Mouse (Mus musculus): Measurements from ENCODE around the gene Eef2.
A peak's percentile ranks its signal among the peaks of the same experiment; 100 is the strongest.

The Eef2 gene

GRCm38 (mm10) chr10:81176466-81177271, at the start of gene Eef2:
Gene Eef2, plus strand, starts transcription at chr10:81176631.
- DNase-seq (ENCODE audit: low spot score in 2 of 2): peak; percentile 100

GRCm38 (mm10) chr10:81134181-81134587, 42.2 kb upstream of the Eef2 start:
- peak; percentile 85 to 92 for DNase-seq (ENCODE audit: low spot score in 2 of 2)

DNA sequence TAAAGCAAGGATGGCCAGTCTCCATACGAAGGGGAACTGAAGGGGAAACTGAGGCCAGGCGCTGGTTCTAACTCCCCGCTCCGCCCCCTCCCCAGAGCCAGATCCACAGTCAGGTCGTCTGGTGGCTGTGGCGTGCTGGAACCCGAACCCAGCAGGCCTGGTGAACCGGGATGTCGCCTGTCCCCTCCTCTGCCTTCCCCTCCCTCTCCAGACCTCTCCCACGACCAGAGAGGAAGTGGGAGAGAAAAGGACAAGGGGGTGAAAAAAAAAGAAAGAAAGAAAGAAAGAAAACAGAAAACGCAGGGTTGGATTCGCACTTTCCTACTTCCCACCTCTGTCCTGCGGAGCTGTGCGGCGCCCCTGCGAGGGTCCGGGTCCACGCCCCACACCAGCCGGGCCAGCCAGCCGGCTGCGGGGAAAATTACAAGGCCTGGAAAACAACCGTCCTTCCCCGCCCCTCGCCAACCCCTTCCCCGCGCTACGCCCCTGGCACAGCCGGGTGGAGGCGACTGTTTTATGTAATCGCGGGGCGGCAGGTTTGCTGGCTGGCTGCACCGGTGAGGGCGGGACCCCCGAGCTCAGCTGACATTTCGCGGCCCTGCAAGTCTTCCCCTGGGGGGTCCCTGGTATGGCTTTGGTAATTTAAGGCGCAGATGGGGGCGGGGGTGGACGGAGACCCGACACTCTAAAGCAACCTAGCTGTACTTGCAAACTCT, 41.3 kb upstream of the Eef2 start, which contains the start of gene Zbtb7a:
Gene Zbtb7a, plus strand, starts transcription at position 255 of the 716 bp plus-strand sequence.
- peak; percentile 76 to 89 for DNase-seq (ENCODE audit: low spot score in 2 of 2)

DNA sequence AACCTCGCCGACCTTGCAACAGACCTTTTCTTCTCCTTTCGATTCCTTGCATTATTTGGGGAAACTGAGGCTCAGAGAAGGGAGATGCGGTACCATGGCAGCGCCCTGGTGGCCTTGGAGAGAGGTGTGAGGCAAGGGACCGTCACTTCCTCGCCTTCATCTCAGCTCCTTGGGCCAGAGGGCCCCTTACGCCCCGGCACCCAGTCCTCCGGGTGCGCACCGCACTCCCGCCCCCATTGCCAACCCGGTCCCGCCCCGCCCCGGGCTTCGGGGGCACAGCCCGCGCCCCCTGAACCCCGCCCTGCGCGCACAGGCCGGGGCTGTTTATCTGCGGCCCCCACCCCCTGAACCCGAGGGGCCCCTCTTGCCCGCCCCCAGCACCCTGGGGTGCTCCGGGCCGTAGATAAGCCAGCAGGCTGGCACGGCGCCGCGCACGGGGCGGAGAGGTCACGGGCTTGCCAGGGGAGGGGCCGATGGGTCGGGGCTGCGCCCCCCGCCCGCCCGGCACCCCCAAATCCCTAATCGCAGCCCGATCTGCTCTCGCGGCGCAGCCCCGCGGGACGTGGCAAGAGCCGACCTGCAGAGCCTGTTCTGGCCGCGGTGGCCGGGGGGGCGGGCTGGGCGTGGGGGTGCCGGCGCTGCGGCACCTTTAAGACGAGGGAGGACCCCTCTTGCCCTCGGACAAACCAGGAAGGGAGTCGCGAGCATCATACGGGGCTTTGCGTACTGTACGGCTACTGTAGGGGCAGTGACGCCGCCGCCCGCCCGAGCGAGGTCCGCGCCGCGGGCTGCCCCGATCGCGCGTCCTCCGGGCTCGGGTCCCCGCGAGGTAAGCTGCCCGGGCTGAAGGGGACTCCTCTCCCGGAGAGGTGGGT, 40.4 kb upstream of the Eef2 start:
- peak; percentile 84 to 90 for DNase-seq (ENCODE audit: low spot score in 2 of 2)

DNA sequence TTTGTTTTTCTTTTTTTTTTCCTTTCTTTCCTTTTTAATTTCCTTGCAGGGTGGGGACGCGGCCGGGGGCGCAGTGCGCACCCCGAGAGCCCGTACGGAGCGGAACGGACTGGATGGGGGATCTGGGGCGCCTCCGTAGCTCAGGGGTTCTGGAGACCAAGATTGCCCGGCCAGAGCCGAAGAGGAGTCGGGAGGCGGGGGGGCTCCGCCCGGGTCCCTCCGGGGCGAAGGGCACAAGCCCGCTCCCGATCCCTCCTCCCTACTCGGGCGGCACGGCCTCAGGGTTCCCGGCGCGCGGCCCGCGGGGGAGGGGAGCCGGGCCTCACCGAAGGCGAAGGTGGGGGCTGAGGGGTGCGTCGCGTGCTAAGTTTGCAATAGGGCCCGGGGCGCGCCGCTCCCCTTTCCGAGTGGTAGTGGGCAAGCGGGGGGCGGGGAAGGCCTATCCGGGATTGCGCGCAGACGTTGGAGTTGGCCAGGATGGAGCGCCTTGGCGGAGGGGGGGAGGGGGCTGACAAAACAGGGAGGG, 39.7 kb upstream of the Eef2 start:
- peak; percentile 81 to 91 for DNase-seq (ENCODE audit: low spot score in 2 of 2)

DNA sequence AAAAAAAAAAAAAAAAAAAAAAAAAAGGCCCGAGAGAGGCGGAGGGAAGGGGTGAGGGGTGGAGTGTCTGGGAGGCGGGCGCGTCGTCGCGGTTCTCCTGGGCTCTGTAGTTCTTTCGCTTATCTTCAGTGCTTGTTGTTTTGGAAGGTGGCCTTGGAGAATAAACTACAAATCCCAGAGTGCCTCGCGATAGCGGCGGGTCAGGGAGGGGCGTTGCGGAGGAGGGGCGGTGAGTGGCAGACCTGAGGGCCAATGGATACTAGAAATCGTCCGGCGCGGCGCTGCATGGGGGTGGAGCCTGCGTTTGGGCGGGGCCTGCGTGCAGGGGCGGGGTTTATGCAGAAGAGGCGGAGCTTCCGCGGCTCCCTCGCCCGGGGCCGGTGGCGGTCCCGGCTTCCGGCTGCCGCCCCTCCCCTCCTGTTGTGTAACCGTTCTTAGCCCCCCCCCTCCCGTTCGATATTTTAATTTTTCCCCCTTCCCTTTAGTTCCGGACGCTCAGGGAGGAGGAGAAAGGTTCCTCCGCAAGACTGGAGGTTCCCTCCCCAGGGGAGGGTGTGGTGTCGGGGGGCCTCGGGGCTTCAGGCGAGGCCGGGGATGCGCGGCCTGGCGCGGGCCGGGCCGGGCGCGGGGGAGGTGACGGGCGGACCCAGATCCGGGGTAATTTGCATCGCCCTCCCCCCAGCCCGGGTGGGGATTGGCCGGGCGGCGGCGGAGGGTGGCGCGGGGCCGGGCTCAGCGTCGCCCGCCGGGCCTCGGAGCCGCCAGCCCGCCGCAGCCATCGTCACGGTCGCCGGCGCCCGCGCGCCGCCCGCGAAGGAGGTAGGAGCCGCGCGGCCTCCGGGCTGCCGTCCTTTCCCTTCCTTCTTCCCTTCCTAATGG, 38.9 kb upstream of the Eef2 start:
- peak; percentile 99 to 100 for DNase-seq (ENCODE audit: low spot score in 2 of 2)

DNA sequence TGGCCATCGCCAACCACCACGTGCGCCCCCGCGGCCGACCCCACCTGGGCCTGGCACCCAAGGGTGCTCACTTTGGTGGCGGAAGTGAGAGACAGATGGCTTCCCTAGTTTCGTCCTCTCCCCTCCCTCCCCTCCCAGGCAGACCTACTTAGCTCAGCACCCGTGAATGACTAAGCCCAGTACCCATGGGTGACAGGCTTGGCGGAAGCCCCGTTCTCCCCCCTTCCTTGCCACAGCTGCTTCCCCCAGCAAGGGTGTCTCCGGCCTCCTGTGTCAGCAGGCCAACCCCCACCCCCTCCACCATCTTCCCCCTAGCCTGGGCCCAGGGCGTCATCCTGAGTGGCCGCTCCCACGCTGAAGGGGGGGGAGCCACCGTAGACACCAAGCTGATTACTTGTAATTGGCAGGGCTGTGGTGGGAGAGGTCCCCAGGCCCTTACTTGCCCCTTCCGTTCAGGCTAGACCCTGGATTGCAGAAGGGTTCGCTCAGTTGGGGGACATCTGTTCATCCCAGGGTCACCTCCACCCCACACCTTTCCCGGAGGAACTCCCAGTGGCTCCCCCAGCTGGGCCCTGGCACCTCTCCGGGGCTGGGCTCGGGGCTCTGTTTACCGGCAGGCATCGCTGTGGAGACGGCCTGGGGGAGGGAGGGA, 38.2 kb upstream of the Eef2 start:
- DNase-seq (ENCODE audit: low spot score in 2 of 2): no peak

DNA sequence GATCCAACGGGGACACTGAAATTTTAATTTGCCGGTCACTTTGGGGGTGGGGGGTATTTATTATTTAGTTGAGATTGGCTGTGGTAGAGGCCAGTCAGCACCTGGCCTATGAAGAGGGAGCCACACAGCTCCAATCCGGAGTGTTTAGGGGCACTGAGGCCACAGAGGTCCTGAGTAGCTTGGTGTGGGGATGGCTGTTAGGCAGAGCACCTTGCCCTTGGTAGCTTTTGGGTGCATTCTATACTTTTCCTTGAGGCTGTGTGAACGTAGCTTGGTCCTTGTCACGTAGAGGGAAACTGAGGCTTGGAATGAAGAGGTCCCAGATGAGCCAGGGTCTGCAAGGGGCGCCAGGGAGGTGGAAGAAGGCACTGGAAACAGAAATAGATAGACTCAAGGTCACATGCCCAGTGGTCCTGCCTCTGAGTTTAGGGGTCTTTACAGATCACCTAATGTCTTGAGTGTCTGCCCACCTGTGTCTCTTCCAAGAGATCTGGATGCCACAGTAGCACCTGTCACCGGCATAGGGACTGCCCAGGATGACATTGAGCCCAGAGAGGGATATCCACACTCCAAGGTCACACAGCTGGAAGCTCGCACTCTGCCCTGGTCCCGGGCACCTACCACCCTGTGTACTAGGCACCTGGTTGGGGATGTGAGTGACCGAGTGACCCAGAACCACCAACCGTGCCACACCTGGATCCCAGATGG, 37.5 kb upstream of the Eef2 start:
- DNase-seq (ENCODE audit: low spot score in 2 of 2): no peak

DNA sequence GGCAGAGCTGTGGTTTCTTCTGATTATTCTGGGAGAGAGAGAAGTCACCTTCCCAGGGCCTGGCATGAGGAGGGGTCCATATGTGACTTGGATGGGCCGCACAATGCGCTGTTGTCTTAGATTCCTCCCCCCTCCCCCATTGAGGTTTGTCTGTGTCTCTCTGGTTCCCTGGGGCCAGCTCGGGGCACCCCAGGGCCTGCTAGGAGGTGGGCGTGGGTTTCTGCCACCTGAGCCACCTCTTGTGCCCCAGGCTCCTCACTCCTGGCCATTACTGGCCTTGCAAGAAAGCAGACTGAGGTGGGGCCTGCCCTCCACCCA, 36.9 kb upstream of the Eef2 start:
- no peak for DNase-seq (ENCODE audit: low spot score in 2 of 2)

- DNase-seq (ENCODE audit: low spot score in 2 of 2): no peak
These were observed 36.4 kb upstream of the Eef2 start for GRCm38 (mm10) chr10:81140005-81140404.

- no peak for DNase-seq (ENCODE audit: low spot score in 2 of 2)
These were observed 35.5 kb upstream of the Eef2 start for GRCm38 (mm10) chr10:81140717-81141454.

GRCm38 (mm10) chr10:81141455-81142210, 34.8 kb upstream of the Eef2 start:
- DNase-seq (ENCODE audit: low spot score in 2 of 2): no peak

- no peak for DNase-seq (ENCODE audit: low spot score in 2 of 2)
These were observed 33.9 kb upstream of the Eef2 start for GRCm38 (mm10) chr10:81142551-81142981.

GRCm38 (mm10) chr10:81143157-81143633, 33.2 kb upstream of the Eef2 start:
- DNase-seq (ENCODE audit: low spot score in 2 of 2): no peak

- no peak for DNase-seq (ENCODE audit: low spot score in 2 of 2)
These were observed 32.5 kb upstream of the Eef2 start for GRCm38 (mm10) chr10:81143845-81144437.

DNA sequence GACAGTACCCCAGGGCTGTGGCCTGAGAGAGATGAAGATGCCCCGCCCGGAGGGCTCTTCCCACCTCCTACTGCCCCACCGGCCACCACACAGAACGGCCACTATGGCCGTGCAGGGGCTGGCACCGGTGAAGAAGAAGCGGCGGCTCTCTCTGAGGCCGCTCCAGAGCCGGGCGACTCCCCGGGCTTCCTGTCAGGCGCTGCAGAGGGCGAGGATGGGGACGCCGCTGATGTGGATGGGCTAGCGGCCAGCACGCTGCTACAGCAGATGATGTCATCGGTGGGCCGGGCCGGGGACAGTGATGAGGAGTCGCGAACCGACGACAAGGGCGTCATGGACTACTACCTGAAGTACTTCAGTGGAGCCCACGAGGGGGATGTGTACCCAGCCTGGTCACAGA, 31.8 kb upstream of the Eef2 start:
- DNase-seq (ENCODE audit: low spot score in 2 of 2): no peak

DNA sequence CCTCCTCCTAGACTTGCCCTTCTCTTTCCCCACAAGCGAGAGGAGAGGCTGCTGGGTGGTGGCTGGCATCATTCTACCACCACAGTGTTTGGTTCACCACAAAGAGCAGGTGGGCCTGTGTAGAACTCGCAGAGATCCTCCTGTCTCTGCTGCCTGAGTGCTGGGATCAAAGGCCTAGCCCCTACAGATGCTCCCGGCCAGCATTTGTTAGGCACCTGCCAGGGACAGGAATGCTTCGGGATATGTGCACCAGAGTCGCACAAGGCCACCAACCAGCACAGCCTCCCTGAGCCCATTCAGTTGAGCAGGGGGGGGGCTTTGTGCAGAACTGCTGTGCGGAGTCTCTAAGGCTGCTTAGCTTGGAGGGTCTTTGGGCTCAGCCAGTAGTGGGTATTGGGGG, 31.1 kb upstream of the Eef2 start:
- no peak for DNase-seq (ENCODE audit: low spot score in 2 of 2)

DNA sequence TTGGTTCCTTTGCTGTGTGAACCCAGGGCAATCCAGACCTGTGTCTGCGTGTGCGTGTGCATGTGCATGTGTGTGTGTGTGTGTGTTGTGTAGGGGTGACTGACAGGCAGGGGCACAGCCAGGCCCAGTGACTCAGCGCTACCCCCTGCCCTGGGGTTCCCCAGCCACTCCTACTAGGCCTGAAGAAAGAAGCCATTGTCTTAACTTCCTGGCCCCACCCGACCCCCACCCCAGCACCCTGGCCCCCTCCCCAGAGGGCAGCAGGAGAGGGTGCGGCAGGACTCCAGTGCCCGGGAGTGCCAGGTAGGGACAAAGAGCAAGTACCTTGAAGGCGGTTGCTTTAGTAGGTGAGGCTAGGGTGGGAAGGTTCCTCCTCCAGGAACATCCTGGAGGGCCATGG, 30.7 kb upstream of the Eef2 start:
- no peak for DNase-seq (ENCODE audit: low spot score in 2 of 2)
